Mouse (Mus musculus) neural tube, embryonic 11.5 days (tissue): Measurements from ENCODE around the gene Grem1. TPM values are rescaled to one million over a fixed set of nuclear protein-coding genes. Genes with fewer than 3 reads are reported as not detected.

ENCODE experiments used
- ATAC-seq: fragments of 200-750 bp; cut with Nextera tagmentation; 2 replicates; pipeline ENCODE4 v1.8.0; 2017; ENCODE audit warnings: moderate number of reproducible peaks, mild to moderate bottlenecking, moderate TSS enrichment, moderate library complexity; ENCODE audit not compliant: insufficient read depth, low FRiP score, low TSS enrichment
- DNase-seq: peaks from one replicate; pipeline ENCODE4 v3.0.0-alpha.2; 2015; ENCODE audit warnings: low spot score
- H3K27ac ChIP-seq: fragments of 300-500 bp; sonication (generic); 2 replicates; pipeline ENCODE4 v1.5.1; 2014; ENCODE audit warnings: low read depth, mild to moderate bottlenecking, low read length
- H3K27me3 ChIP-seq: fragments of 300-500 bp; sonication (generic); 2 replicates; pipeline ENCODE4 v1.6.1; 2014; ENCODE audit warnings: mild to moderate bottlenecking, low read length, mixed read lengths; ENCODE audit not compliant: control insufficient read depth, insufficient read depth
- H3K36me3 ChIP-seq: fragments of 300-500 bp; sonication (generic); 2 replicates; pipeline ENCODE4 v1.6.1; 2014; ENCODE audit warnings: mild to moderate bottlenecking, low read length, moderate library complexity, mixed read lengths; ENCODE audit not compliant: control insufficient read depth, insufficient read depth
- H3K4me1 ChIP-seq: fragments of 300-500 bp; sonication (generic); 2 replicates; pipeline ENCODE4 v1.6.1; 2014; ENCODE audit warnings: low read length, mixed read lengths; ENCODE audit not compliant: control insufficient read depth, insufficient read depth
- H3K4me2 ChIP-seq: fragments of 300-500 bp; sonication (generic); 2 replicates; pipeline ENCODE4 v1.6.1; 2014; ENCODE audit warnings: low read depth, mild to moderate bottlenecking, moderate library complexity
- H3K4me3 ChIP-seq: fragments of 300-500 bp; sonication (generic); 2 replicates; pipeline ENCODE4 v1.5.1; 2014; ENCODE audit warnings: low read depth, low read length
- H3K9ac ChIP-seq: fragments of 300-500 bp; sonication (generic); 2 replicates; pipeline ENCODE4 v1.6.1; 2014; ENCODE audit warnings: mild to moderate bottlenecking, low read length
- H3K9me3 ChIP-seq: fragments of 300-500 bp; sonication (generic); 2 replicates; pipeline ENCODE4 v1.6.1; 2016; ENCODE audit warnings: low read length; ENCODE audit not compliant: control insufficient read depth
- WGBS: fragments of 180-500 bp; shearing (Covaris S2); extraction: QIAGEN DNeasy Blood & Tissue Kit; methylation state at CpG from one replicate; pipeline ENCODE4 v1.1.7; 2014; 5-methylcytosine and 5-hydroxymethylcytosine counted together
- polyA plus RNA-seq: library from polyadenylated mRNA; unstranded; fragments of >200 nt; fragmentation: Nextera tagmentation; extraction: Ambion mirVana; gene quantifications from 2 replicates; pipeline ENCODE4 v1.2.1, GENCODE M21; 2014

Grem1 gene
- polyA plus RNA-seq, 1 experiment from 2014 or later, result 0.85 TPM

DNA sequence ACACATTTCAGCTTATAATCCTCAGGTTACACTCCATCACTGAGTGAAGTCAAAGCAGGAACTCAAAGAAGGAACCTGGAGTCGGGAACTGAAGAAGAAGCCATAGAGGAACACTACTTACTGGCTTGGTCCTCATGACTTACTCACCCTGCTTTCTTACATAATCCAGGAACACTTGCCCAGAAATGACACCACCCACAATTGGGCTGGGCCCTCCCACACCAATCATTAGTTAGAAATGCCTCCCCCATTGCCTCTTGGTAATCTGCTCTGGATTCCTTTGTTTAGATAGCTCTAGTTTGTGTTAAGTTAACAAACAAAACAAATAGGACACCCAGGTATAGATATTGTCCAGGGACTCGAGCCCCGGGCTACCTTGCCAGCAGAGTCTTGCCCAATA is 29.9 kb downstream of the Grem1 start:
- H3K9ac ChIP-seq, result no peak overlapping the region
- no peak overlapping the region for H3K4me3 ChIP-seq
- no peak overlapping the region for H3K27ac ChIP-seq
- WGBS, result 93% methylated on average over 3 of the region's 3 CpGs
- no peaks in the 10 kb centered on the region for H3K36me3 ChIP-seq
- no peaks in the 10 kb centered on the region for H3K9me3 ChIP-seq
- H3K27me3 ChIP-seq, result no peaks in the 10 kb centered on the region
- ATAC-seq, result no peak
- no peak overlapping the region for H3K4me2 ChIP-seq
- DNase-seq, result no peak
- no peaks in the 10 kb centered on the region for H3K4me1 ChIP-seq

DNA sequence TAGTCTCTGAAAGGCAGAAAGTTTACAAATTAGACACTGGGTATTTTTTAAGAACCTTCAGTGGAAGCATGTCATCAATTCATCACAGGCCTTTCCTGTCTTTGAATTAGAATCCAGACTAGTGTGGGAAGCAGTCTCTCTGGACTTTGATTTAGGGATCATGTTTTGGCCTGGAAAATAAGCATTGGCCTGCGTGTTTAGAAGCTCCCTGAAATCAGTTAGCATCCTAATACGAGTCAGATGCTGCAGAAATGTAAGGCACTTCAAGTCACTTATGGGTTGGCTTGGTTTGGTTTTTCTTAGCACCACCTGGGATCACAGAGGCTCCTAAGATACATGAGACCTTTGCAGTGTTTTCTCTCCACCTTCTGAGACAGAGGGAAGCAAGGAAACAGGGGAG is 43.6 kb downstream of the Grem1 start:
- 60% methylated on average over 2 of the region's 2 CpGs for WGBS
- no peak overlapping the region for H3K9ac ChIP-seq
- DNase-seq (no peak), ATAC-seq (no peak)
- H3K4me3 ChIP-seq, result no peak overlapping the region
- no peak overlapping the region for H3K4me2 ChIP-seq
- no peaks in the 10 kb centered on the region for H3K9me3 ChIP-seq
- H3K27ac ChIP-seq, result no peak overlapping the region
- no peaks in the 10 kb centered on the region for H3K36me3 ChIP-seq
- no peaks in the 10 kb centered on the region for H3K27me3 ChIP-seq
- no peaks in the 10 kb centered on the region for H3K4me1 ChIP-seq

DNA sequence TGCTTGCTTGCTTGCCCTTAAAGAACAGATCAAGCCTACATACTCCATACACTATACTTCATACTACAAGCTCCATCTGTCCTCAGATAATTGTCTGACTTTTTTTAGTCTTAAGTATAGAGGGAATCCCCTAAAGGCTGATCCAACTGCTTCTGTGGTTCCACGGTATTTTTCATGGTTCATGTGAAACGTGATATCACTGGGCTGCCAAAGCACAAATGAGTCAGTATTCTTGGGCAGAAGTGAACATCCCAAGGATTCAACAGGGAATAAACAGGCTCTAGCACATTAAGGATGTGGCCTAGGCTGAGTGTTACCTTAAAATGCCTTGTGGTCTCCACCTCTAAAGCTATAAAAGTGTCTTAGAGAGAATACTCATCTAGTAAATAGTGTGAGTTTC is 45.0 kb downstream of the Grem1 start:
- H3K36me3 ChIP-seq, result no peaks in the 10 kb centered on the region
- H3K4me2 ChIP-seq, result no peak overlapping the region
- no peak overlapping the region for H3K4me3 ChIP-seq
- H3K9me3 ChIP-seq, result no peaks in the 10 kb centered on the region
- H3K4me1 ChIP-seq, result no peaks in the 10 kb centered on the region
- WGBS, result 65% methylated on average over 2 of the region's 2 CpGs
- no peak for ATAC-seq
- no peak for DNase-seq
- H3K9ac ChIP-seq, result no peak overlapping the region
- H3K27ac ChIP-seq, result no peak overlapping the region
- no peaks in the 10 kb centered on the region for H3K27me3 ChIP-seq

DNA sequence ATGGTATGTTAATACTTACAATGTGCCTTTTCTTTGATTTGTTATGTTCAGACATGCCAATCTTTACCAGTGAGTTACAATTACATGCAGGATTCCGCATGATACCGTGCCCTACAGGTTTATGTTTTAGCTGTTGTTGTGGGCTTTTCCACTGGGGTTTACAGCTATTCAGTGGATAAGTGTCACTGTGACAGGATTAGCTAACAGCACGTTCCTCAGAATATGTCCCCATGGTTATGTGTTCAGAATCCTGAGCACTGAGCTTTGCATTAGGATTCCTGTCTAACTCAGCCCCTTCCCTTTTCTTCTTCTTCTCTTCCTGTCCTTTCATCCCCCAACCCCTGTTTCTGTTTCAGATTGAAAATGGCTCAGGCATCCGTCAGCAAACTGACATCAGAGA is 50.9 kb downstream of the Grem1 start:
- H3K27ac ChIP-seq, result no peak overlapping the region
- no peak overlapping the region for H3K4me3 ChIP-seq
- H3K4me2 ChIP-seq, result no peak overlapping the region
- H3K36me3 ChIP-seq, result no peaks in the 10 kb centered on the region
- ATAC-seq (no peak), DNase-seq (no peak)
- H3K9me3 ChIP-seq, result no peaks in the 10 kb centered on the region
- no peaks in the 10 kb centered on the region for H3K27me3 ChIP-seq
- WGBS, result 85% methylated on average over 4 of the region's 4 CpGs
- H3K9ac ChIP-seq, result no peak overlapping the region
- no peaks in the 10 kb centered on the region for H3K4me1 ChIP-seq

DNA sequence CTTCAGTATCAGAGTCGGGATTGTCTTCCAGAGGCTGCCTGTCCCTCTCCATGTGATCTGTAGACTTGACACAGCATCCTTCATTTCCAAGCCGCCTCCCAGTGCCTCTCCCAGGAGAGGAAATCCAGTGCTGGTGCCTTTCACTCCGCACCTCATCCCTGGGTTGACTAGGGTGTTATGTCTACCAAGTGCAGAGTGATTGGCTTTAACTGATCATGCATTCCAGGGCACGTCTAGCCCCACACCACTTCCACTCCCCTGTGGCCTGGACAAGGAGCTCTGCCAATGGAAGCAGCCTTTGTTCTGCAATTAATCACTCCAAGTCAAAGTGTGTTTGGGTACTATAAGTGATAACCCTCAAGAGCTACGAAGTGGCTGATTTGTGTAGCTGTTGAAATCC is 56.9 kb downstream of the Grem1 start:
- ATAC-seq, result no peak
- Histone ChIP-seq H3K4me1 (no peaks in the 10 kb centered on the region), H3K27ac (no peak overlapping the region), H3K9me3 (no peaks in the 10 kb centered on the region), H3K9ac (no peak overlapping the region), H3K4me3 (no peak overlapping the region), H3K27me3 (no peaks in the 10 kb centered on the region), H3K4me2 (no peak overlapping the region), H3K36me3 (no peaks in the 10 kb centered on the region)
- 75% methylated on average over 5 of the region's 5 CpGs for WGBS
- no peak for DNase-seq

DNA sequence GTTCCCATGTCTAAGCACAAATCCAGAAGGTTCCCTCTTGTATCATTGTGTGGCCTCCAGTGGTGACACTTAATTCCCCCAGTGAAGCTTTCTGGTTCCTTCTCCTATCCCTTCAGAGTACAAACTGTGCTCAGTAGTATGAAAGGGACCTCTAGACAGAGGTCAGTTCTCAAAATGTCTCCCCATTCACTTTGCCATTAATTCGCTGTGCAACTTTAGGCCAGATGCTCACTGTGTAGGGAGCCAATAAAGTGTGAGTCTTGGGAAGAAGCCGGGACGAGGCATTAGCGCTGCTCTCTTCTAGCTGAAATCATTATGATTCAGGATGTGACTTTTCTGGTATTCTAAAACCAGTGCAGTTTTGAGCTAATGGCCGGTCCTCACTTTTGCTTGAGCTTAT is 61.8 kb downstream of the Grem1 start:
- Histone ChIP-seq H3K9me3 (no peaks in the 10 kb centered on the region), H3K9ac (no peak overlapping the region), H3K27ac (no peak overlapping the region), H3K27me3 (no peaks in the 10 kb centered on the region), H3K4me1 (no peaks in the 10 kb centered on the region), H3K36me3 (no peaks in the 10 kb centered on the region), H3K4me3 (no peak overlapping the region), H3K4me2 (no peak overlapping the region)
- ATAC-seq, result no peak
- no peak for DNase-seq
- 84% methylated on average over 5 of the region's 5 CpGs for WGBS

DNA sequence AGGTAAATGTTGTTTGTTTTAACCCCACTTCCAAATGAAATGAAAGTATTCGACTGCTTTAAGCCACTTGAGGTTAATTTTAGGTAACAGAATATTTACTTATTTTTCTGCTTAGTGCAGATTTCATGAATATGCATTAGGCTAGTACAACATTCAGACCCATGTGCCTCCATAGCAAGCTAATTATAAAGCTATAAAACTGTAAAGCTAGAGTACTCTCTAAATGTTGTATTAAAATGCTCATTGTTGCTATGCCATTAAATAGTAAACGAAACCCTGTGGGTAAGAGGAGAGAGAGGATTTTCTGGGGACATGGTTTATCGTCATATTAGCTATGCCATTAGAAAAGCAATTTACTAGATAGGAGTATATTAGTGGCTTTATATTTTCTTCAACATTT is 62.2 kb downstream of the Grem1 start:
- ATAC-seq, result no peak
- Histone ChIP-seq H3K27me3 (no peaks in the 10 kb centered on the region), H3K36me3 (no peaks in the 10 kb centered on the region), H3K4me3 (no peak overlapping the region), H3K27ac (no peak overlapping the region), H3K4me2 (no peak overlapping the region), H3K9ac (no peak overlapping the region), H3K9me3 (no peaks in the 10 kb centered on the region), H3K4me1 (no peaks in the 10 kb centered on the region)
- DNase-seq, result no peak
- WGBS, result 89% methylated on average over 3 of the region's 3 CpGs

Other genes with a start within 250 kb of the Grem1 start
- 41.0 and 49.4 TPM in 2 replicates for gene Scg5, start 70.5 kb upstream of the Grem1 start, polyA plus RNA-seq
- gene Arhgap11a, start 90.0 kb upstream of the Grem1 start, polyA plus RNA-seq, result 4.9 and 6.2 TPM in 2 replicates